Mouse (Mus musculus) neural tube, embryonic 13.5 days (tissue): ENCODE measurements at regions not wholly inside any gene's neighbourhood (a gene's known extent, or its start where the extent isn't known, plus 50 kb on each side); places are given as distances from the start of the nearest gene placed in this dataset.
A peak's percentile ranks its signal among the peaks of the same experiment; 100 is the strongest.

Experiments used
- ATAC-seq: fragments of 200-750 bp; cut with Nextera tagmentation; 2 replicates; pipeline ENCODE4 v1.8.0; 2017; ENCODE audit warnings: low read depth, mild to moderate bottlenecking, moderate TSS enrichment, moderate library complexity
- H3K27ac ChIP-seq: fragments of 300-500 bp; sonication (generic); replicated peaks from 2 replicates; pipeline ENCODE4 v1.5.1; 2015; ENCODE audit warnings: moderate library complexity, mild to moderate bottlenecking, inconsistent platforms
- H3K27me3 ChIP-seq: fragments of 300-500 bp; sonication (generic); 2 replicates; pipeline ENCODE4 v1.6.1; 2015; ENCODE audit warnings: mild to moderate bottlenecking, inconsistent platforms
- H3K36me3 ChIP-seq: fragments of 300-500 bp; sonication (generic); 2 replicates; pipeline ENCODE4 v1.6.1; 2015; ENCODE audit warnings: mild to moderate bottlenecking, inconsistent platforms
- H3K4me1 ChIP-seq: fragments of 300-500 bp; sonication (generic); replicated peaks from 2 replicates; pipeline ENCODE4 v1.6.1; 2015; ENCODE audit warnings: inconsistent platforms
- H3K4me2 ChIP-seq: fragments of 300-500 bp; sonication (generic); 2 replicates; pipeline ENCODE4 v1.6.1; 2015; ENCODE audit warnings: inconsistent platforms, mild to moderate bottlenecking, moderate library complexity
- H3K4me3 ChIP-seq: fragments of 300-500 bp; sonication (generic); 2 replicates; pipeline ENCODE4 v1.5.1; 2015; ENCODE audit warnings: mild to moderate bottlenecking, inconsistent platforms
- H3K9ac ChIP-seq: fragments of 300-500 bp; sonication (generic); 2 replicates; pipeline ENCODE4 v1.6.1; 2015; ENCODE audit warnings: moderate library complexity, mild to moderate bottlenecking, inconsistent platforms
- H3K9me3 ChIP-seq: fragments of 300-500 bp; sonication (generic); 2 replicates; pipeline ENCODE4 v1.6.1; 2016; ENCODE audit warnings: inconsistent platforms
- WGBS: fragments of 180-500 bp; shearing (Covaris S2); methylation state at CpG from one replicate; pipeline ENCODE4 v1.1.7; 2015; 5-methylcytosine and 5-hydroxymethylcytosine counted together

DNA sequence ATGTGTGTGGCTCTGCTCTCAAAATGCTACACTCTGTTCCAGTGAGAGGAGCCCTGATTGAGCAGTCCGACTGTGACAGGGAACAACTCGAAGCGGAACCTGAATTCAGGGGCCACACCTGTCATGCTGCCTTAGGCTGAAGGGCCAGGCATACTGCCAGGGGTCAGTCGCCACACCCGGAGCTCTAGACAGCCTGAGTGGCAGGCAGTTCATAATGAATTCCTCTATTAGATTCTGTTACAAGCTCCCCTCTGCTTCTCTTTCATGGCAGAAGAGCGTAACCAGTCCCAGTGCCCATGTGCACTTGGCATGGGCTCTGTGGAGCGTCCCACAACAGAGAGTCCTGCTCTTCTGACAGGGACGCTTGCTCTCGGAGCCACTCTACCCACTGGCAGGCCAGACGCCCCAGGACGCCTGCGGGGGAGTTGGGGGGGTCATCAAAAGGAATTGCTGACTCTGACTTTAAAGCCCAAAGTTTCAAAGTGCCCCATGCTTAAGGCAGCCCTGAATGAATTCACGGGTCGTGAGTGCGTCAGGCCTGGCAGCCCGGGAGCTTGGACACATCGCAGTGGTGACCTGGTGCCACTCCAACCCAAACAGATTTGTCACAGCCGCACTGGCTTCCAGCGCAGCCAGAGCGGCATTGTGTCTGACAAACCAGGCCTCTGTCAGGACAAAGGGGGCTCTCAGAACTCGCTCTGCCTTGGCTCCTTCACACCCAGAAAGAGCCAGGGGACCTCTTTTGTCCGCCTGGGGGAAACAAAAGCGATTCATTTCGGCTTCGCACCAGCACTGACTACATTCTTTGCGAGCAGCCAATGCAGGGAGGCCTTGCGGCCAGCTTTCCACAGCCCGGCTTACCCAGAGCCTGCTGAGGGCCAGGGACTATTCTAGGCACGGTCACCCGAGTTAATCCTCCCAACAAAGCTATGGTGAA lies 144.1 kb downstream of the Nufip1 start:
- Histone ChIP-seq H3K4me1 (peaks cover 30% of the 10 kb centered on the region), H3K9ac (peak overlapping the region; percentile 23; the same call in 1 of the 2 replicates)

DNA sequence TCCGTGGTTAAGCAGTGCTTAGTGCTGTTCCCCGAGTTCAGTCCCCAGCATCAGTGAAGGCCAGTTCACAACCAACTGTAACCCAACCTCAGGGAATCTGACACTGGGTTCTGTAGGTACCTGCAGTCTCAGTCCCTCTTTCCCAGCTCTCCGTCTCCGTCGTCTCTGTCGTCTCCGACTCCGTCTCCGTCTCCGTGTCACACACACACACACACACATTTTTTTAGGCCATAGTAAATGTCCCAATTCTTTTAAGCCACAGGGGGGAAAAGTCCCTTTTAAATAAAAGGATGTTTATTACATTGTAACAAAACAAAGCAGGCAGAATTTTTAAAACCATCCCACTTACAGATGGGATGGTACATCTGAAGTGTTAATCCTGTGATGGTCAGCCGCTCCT lies 145.3 kb downstream of the Nufip1 start:
- peak overlapping the region; percentile 85 for H3K27ac ChIP-seq
- H3K4me2 ChIP-seq = no peak overlapping the region
- H3K9ac ChIP-seq = 0 out of 2 replicates have a peak overlapping the region, but pooled peaks have one; percentile 13
- H3K36me3 ChIP-seq = no peaks in the 10 kb centered on the region
- peaks cover 30% of the 10 kb centered on the region for H3K4me1 ChIP-seq
- no peak overlapping the region for H3K4me3 ChIP-seq
- H3K27me3 ChIP-seq = no peaks in the 10 kb centered on the region
- H3K9me3 ChIP-seq = no peaks in the 10 kb centered on the region
- ATAC-seq = no peak
- WGBS = 55% methylated on average over 11 of the region's 11 CpGs

More for the DNA sequence above, 144.1 kb downstream of the Nufip1 start:
- Histone ChIP-seq H3K4me2 (peak overlapping the region; percentile 15; the same call in 1 of the 2 replicates), H3K9me3 (no peaks in the 10 kb centered on the region), H3K36me3 (no peaks in the 10 kb centered on the region), H3K27me3 (no peaks in the 10 kb centered on the region), H3K27ac (peak overlapping the region; percentile 85), H3K4me3 (no peak overlapping the region)
- peak; percentile 91 for ATAC-seq
- 10% methylated on average over 30 of the region's 30 CpGs for WGBS

DNA sequence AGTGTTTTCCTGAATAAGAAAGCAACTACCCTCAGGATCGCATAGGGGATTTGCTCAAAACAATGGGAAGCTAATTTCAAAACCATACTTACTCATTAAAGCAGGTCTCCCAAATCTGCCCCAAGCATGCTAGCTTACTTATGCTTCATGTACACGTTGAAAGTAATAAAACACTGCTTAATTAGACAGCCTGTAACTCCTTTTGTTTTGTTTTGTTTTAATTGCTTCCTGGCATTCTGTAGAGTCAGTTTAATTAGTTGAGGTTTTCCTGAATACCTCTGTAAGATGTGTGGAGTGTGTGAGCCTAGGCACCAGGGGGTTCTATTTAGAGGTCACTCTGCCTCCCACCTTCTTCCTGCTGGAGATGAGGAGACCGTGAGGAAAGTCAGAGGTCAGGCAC lies 147.9 kb downstream of the Nufip1 start:
- Histone ChIP-seq H3K4me2 (no peak overlapping the region), H3K9ac (no peak overlapping the region), H3K4me3 (no peak overlapping the region), H3K27me3 (no peaks in the 10 kb centered on the region), H3K27ac (no peak overlapping the region), H3K4me1 (peaks cover 30% of the 10 kb centered on the region), H3K36me3 (no peaks in the 10 kb centered on the region), H3K9me3 (no peaks in the 10 kb centered on the region)
- no peak for ATAC-seq
- whole genome bisulfite sequencing = 22% methylated on average over 3 of the region's 3 CpGs

- Histone ChIP-seq H3K9me3 (no peaks in the 10 kb centered on the region), H3K9ac (no peak overlapping the region), H3K4me1 (peaks cover 10% of the 10 kb centered on the region), H3K4me2 (no peak overlapping the region), H3K36me3 (no peaks in the 10 kb centered on the region), H3K27ac (no peak overlapping the region), H3K27me3 (no peaks in the 10 kb centered on the region), H3K4me3 (no peak overlapping the region)
- 65% methylated on average over 5 of the region's 5 CpGs for WGBS
- no peak for ATAC-seq
Observed at GRCm38 (mm10) chr14:76260628-76261293, 150.1 kb downstream of the Nufip1 start.

GRCm38 (mm10) chr14:76263682-76264081 lies 151.1 kb upstream of the Tsc22d1 start:
- ATAC-seq = no peak
- no peak overlapping the region for H3K27ac ChIP-seq
- no peaks in the 10 kb centered on the region for H3K36me3 ChIP-seq
- H3K27me3 ChIP-seq = no peaks in the 10 kb centered on the region
- H3K4me3 ChIP-seq = no peak overlapping the region
- WGBS = 94% methylated on average over 5 of the region's 5 CpGs
- H3K4me2 ChIP-seq = no peak overlapping the region
- no peaks in the 10 kb centered on the region for H3K4me1 ChIP-seq
- H3K9ac ChIP-seq = no peak overlapping the region
- no peaks in the 10 kb centered on the region for H3K9me3 ChIP-seq

- H3K27ac ChIP-seq = no peak overlapping the region
- no peaks in the 10 kb centered on the region for H3K9me3 ChIP-seq
- WGBS = 93% methylated on average over 5 of the region's 5 CpGs
- H3K27me3 ChIP-seq = no peaks in the 10 kb centered on the region
- H3K9ac ChIP-seq = no peak overlapping the region
- H3K4me3 ChIP-seq = no peak overlapping the region
- no peaks in the 10 kb centered on the region for H3K36me3 ChIP-seq
- ATAC-seq = no peak
- no peak overlapping the region for H3K4me2 ChIP-seq
- H3K4me1 ChIP-seq = no peaks in the 10 kb centered on the region
Observed at GRCm38 (mm10) chr14:76265819-76266218, 148.9 kb upstream of the Tsc22d1 start.

DNA sequence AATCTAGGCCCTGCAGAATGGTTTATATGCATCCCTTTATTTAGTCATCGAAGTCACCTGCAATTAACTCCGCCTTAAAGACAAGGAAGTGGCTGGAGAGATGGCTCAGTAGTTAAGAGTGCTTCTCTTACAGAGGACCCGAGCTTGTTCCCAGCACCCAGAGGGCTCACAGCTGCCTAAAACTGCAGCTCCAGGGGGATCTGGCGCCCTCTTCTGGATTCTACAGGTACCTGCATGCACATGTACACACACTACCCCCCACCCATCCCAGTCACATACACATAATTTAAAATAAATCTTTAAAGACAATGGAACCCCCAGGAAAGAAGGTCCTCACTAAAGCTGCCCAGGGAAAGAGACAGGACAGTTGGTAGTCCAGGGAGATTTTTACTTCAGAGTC lies 148.5 kb upstream of the Tsc22d1 start:
- H3K4me1 ChIP-seq = no peaks in the 10 kb centered on the region
- H3K4me3 ChIP-seq = no peak overlapping the region

GRCm38 (mm10) chr14:76267091-76267490 lies 147.7 kb upstream of the Tsc22d1 start:
- no peak overlapping the region for H3K4me3 ChIP-seq
- no peak overlapping the region for H3K27ac ChIP-seq
- no peaks in the 10 kb centered on the region for H3K9me3 ChIP-seq
- 18% methylated on average over 4 of the region's 4 CpGs for WGBS
- no peaks in the 10 kb centered on the region for H3K4me1 ChIP-seq
- no peaks in the 10 kb centered on the region for H3K36me3 ChIP-seq
- no peak overlapping the region for H3K9ac ChIP-seq
- ATAC-seq = no peak
- no peaks in the 10 kb centered on the region for H3K27me3 ChIP-seq
- no peak overlapping the region for H3K4me2 ChIP-seq

More for the DNA sequence above, 148.5 kb upstream of the Tsc22d1 start:
- ATAC-seq = no peak
- Histone ChIP-seq H3K36me3 (no peaks in the 10 kb centered on the region), H3K9me3 (no peaks in the 10 kb centered on the region), H3K9ac (no peak overlapping the region), H3K4me2 (no peak overlapping the region), H3K27ac (no peak overlapping the region), H3K27me3 (no peaks in the 10 kb centered on the region)
- WGBS = 85% methylated on average over 4 of the region's 4 CpGs

DNA sequence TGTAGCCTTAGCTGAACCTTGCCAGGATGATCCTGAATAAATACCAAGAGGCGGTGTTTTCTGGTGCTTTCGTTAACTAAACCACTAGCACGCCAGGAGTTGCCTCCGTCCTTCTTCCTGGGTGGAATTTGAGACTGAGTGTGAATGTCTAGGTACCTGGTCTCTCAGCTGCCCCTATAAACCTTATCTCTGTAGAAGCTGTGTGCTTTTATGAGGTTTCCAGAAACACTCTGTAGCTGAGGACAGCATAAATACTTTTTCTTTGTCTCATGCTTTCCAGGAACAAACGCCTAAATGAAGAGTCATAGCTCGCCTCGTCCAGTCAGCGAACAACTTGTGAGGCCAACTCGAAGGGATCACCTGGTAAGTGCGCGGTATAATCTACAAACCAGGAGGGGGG lies 143.6 kb upstream of the Tsc22d1 start:
- Histone ChIP-seq H3K9ac (no peak overlapping the region), H3K27me3 (no peaks in the 10 kb centered on the region), H3K4me3 (no peak overlapping the region), H3K36me3 (no peaks in the 10 kb centered on the region), H3K27ac (no peak overlapping the region), H3K4me2 (no peak overlapping the region), H3K4me1 (no peaks in the 10 kb centered on the region), H3K9me3 (no peaks in the 10 kb centered on the region)
- no peak for ATAC-seq
- WGBS = 89% methylated on average over 11 of the region's 11 CpGs

DNA sequence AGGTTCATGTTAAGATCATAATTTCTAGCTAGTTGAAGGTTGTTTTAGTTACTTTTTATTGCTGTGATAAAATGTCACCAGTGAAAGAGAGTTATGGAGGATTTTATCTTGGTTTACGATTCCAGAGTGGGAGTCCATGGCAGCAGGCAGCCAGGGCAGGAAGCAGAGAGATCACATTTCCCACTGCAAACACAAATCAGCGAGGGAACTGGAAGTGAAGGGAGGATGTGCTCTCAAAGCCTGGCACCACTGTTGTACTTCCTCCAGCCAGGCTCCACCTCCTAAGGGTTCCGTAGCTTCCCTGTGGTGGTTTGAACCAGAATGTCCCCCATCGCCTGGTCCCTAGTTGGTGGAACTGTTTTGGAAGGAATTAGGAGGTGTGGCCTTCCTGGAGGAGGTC lies 141.9 kb upstream of the Tsc22d1 start:
- H3K4me2 ChIP-seq = no peak overlapping the region
- no peaks in the 10 kb centered on the region for H3K27me3 ChIP-seq
- H3K36me3 ChIP-seq = no peaks in the 10 kb centered on the region
- H3K27ac ChIP-seq = no peak overlapping the region
- H3K9ac ChIP-seq = no peak overlapping the region
- no peaks in the 10 kb centered on the region for H3K9me3 ChIP-seq
- no peak for ATAC-seq
- 76% methylated on average over 4 of the region's 4 CpGs for WGBS
- H3K4me1 ChIP-seq = no peaks in the 10 kb centered on the region
- no peak overlapping the region for H3K4me3 ChIP-seq

- Histone ChIP-seq H3K4me3 (no peak overlapping the region), H3K9me3 (no peaks in the 10 kb centered on the region), H3K4me1 (peaks cover 3% of the 10 kb centered on the region; the same call in 1 of the 2 replicates), H3K9ac (no peak overlapping the region), H3K27ac (no peak overlapping the region), H3K27me3 (no peaks in the 10 kb centered on the region), H3K36me3 (no peaks in the 10 kb centered on the region), H3K4me2 (no peak overlapping the region)
- no peak for ATAC-seq
- 92% methylated on average over 9 of the region's 9 CpGs for WGBS
Observed at GRCm38 (mm10) chr14:76276655-76277054, 138.1 kb upstream of the Tsc22d1 start.

DNA sequence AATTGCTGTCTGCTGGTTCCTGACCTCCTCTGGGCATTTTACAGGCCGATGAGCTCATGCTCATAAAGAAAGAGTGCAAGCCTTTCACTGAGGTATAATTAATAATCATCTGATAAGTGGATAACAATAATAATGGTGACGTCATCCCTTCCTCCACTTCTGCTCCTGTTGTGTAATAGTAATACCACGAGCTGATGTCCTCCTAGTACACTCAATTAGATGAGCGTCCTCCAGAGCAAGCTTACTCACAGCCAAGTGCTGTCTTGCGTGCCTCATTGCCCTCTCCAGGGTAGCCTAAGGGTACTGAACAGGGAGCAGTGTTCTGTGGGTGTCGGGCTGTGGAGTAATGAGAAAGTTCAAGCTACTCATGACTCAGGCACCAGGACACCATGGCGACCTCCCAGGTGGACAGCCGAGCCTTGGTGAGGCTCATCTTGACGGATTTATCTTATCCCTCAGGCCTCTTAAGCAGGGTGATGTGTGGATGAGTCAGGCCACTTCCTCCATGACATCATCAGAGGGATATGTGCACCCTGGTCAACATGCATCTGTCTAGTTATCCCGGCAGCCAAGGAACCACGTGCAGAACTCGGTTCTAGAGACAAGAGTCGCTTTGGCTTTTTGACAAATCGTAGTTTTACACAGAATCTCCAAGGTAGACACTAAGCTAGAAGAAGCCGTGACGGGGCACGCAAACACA lies 135.9 kb upstream of the Tsc22d1 start:
- WGBS = 89% methylated on average over 17 of the region's 17 CpGs
- Histone ChIP-seq H3K4me2 (no peak overlapping the region), H3K36me3 (no peaks in the 10 kb centered on the region), H3K27me3 (no peaks in the 10 kb centered on the region), H3K4me1 (peaks cover 9% of the 10 kb centered on the region; the same call in 1 of the 2 replicates), H3K9me3 (no peaks in the 10 kb centered on the region), H3K4me3 (no peak overlapping the region), H3K27ac (no peak overlapping the region), H3K9ac (no peak overlapping the region)
- ATAC-seq = no peak
